Mouse (Mus musculus): ENCODE data around the gene Sarnp. TPM values are rescaled to one million over a fixed set of nuclear protein-coding genes. Genes with fewer than 3 reads are reported as not detected.

The Sarnp gene
- polyA plus RNA-seq, 1 experiment from 2014 or later, result 204 TPM

DNA sequence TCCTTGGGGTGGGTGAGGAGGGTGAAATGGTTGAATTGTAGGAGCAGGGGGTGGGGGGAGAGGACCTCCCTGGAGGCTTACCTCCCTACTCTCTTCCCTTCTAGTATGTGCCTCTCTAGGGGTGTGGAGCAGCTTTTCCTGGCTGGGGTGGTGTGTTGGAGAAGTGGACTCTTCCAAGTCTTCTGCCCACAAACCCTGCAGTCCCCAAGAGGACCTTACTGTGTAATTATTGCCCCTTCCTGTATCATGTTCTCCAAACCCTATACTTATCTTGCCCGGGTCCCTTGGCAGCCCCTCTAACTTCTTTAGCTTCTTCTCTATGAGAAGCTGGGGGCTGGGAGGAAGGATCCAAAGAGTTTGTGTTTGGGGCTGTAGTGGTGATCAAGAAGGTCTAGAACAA lies 79.7 kb downstream of the Sarnp start:
- peaks cover 20% of the 10 kb centered on the region for H3K4me1 ChIP-seq
- WGBS, result 75% methylated on average over 1 of the region's 1 CpGs
- H3K9me3 ChIP-seq (replicated peaks), result no peaks in the 10 kb centered on the region
- peaks cover 24% of the 10 kb centered on the region for H3K27me3 ChIP-seq
- H3K9ac ChIP-seq, result no peak overlapping the region
- H3K36me3 ChIP-seq, result no peaks in the 10 kb centered on the region
- no peak for ATAC-seq (ENCODE audit: low FRiP score)
- no peak overlapping the region for H3K4me2 ChIP-seq (replicated peaks)
- H3K27ac ChIP-seq, result no peak overlapping the region
- no peak overlapping the region for H3K4me3 ChIP-seq

DNA sequence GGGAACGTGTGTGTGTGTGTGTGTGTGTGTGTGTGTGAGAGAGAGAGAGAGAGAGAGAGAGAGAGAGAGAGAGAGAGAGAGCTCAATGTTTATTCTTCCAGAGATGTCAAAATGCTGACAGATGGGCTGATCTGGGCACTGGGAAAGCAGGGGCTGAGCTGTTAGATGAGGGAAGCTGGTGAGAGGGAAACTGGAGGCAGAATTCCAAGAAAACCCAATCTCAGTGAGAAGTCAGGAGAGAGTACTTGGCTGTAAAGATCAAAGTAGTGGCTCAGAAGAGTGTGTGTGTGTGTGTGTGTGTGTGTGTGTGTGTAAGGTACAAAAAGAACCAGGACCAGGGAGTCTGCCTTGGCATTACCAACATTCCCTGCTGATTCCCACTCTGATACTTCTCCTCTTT lies 80.4 kb downstream of the Sarnp start:
- 13% methylated on average over 1 of the region's 1 CpGs for whole genome bisulfite sequencing
- Histone ChIP-seq H3K36me3 (no peaks in the 10 kb centered on the region), H3K9me3 (replicated peaks) (no peaks in the 10 kb centered on the region), H3K27me3 (peaks cover 24% of the 10 kb centered on the region), H3K4me3 (no peak overlapping the region), H3K4me1 (peaks cover 17% of the 10 kb centered on the region), H3K9ac (no peak overlapping the region), H3K27ac (no peak overlapping the region), H3K4me2 (replicated peaks) (no peak overlapping the region)
- no peak for ATAC-seq (ENCODE audit: low FRiP score)

DNA sequence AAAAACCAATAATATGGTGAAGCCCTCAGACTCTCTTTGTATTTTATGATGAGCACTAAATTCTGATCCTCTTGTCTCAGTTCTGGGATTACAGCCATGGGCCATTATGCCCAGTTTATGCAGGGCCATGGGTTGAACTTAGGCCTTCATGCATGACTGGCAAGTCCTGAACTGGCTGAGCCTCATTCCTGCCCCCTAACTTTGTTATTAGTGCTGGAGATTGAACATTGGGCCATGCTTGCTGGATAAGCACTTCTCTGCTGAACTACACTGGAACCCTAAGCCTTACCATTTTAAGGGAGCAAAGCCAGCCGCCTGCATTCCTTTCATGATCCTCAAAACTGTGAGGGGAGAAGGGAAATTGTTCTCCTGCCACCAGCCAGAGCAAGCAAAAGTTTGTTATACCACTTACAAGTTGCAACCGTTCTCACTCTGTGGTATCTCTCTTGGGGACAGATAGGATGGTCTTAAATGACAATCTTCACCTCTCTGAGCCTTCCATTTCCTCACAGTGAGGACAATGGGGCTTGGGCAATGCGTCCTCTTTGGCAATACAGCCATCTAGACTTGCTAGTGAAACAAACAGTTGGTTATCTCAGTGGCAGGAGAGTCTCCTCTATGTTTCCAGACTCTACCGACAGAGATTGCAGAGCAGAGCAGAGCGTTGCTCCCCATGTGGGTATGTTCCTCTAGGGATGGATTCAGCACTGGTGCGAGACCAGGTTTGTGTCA lies 82.8 kb downstream of the Sarnp start:
- WGBS, result 85% methylated on average over 6 of the region's 6 CpGs
- Histone ChIP-seq H3K27ac (no peak overlapping the region), H3K4me2 (replicated peaks) (no peak overlapping the region), H3K9ac (no peak overlapping the region), H3K27me3 (peaks cover 21% of the 10 kb centered on the region), H3K9me3 (replicated peaks) (no peaks in the 10 kb centered on the region), H3K4me1 (peaks cover 11% of the 10 kb centered on the region), H3K4me3 (no peak overlapping the region), H3K36me3 (no peaks in the 10 kb centered on the region)
- no peak for ATAC-seq (ENCODE audit: low FRiP score)

DNA sequence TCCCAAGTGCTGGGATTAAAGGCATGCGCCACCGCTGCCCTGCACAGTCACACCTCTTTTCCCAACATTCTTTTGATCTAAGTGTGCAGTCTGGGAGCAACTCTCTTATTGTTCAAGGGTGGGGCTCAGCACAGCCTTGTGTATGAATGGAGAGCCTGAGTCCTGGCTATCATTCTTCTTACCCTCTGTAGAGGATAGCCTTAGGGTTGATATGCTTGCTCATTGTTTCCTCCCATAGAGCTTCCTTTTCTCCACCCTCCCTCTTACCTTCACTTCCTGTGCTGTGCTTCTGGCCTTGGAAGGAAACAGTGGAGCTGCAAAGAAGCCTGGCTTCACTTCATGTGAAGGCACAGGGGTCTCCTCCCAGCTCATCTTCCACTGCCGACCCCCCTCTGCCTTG lies 83.6 kb downstream of the Sarnp start, which contains the start of gene Cd63:
Gene Cd63, plus strand, starts transcription at position 292 of the 400 bp plus-strand sequence.
- Histone ChIP-seq H3K4me3 (no peak within 1 kb of the TSS), H3K27ac (no peak within 1 kb of the TSS), H3K36me3 (no peaks in the 10 kb centered on the region), H3K27me3 (peaks cover 19% of the 10 kb centered on the region), H3K9ac (no peak within 1 kb of the TSS), H3K9me3 (replicated peaks) (no peaks in the 10 kb centered on the region), H3K4me1 (peaks cover 10% of the 10 kb centered on the region), H3K4me2 (replicated peaks) (no peak within 1 kb of the TSS)
- ATAC-seq (ENCODE audit: low FRiP score), result no peak
- WGBS, result 82% methylated on average over 3 of the region's 3 CpGs

DNA sequence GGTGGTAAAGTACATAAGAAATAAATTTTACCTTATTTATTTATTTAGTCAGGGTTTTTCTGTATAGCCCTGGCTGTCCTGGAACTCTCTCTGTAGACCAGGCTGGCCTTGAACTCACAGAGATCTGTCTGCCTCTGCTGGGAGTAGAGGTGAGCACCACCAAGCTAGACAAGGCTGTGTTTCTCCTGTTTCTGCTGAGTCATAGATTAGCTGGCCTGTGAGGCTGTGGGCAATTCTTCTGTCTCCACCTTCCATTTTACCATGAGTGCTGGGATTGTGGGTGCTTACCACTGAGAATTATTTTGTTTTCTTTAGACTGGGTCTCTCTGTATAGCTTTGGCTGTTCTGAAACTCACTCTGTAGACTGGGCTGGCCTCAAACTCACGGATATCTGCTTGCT lies 84.3 kb downstream of the Sarnp start:
- Histone ChIP-seq H3K4me1 (peaks cover 4% of the 10 kb centered on the region; the same call in 1 of the 2 replicates), H3K27ac (no peak overlapping the region), H3K27me3 (peaks cover 12% of the 10 kb centered on the region), H3K4me3 (no peak overlapping the region), H3K9me3 (replicated peaks) (no peaks in the 10 kb centered on the region), H3K36me3 (no peaks in the 10 kb centered on the region), H3K4me2 (replicated peaks) (no peak overlapping the region), H3K9ac (no peak overlapping the region)
- 71% methylated on average over 1 of the region's 1 CpGs for whole genome bisulfite sequencing
- ATAC-seq (ENCODE audit: low FRiP score), result no peak

DNA sequence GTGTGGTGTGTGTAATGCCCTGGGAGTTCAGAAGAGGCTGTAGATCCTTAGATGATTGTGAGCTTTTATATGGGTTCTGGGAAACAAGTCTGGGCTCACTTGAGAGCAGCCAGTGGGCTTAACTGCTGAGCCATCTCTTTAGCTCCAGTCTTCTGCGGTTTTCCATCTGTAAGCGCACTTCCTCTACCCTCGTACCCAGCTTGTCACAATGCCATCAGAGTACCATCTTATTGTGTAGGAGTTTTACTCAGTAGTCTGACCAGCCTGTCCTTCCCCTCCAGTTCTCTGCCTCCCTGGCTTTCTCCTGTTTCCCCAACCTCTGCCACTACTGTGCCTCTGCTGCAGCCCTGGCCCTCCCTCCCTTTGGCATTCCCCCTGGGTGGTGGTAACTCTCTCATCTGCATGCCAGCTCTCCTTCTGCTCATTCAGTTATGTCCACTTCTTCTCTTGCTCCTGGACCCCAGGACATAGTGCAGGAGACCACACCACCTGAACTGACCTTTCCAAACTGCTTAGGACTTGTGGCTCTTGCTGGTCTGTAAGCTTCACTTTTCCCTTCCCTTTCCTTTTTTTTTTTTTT lies 85.4 kb downstream of the Sarnp start:
- no peak for ATAC-seq (ENCODE audit: low FRiP score)
- Histone ChIP-seq H3K4me1 (no peaks in the 10 kb centered on the region), H3K4me2 (replicated peaks) (no peak overlapping the region), H3K9ac (no peak overlapping the region), H3K4me3 (no peak overlapping the region), H3K27me3 (peaks cover 3% of the 10 kb centered on the region), H3K9me3 (replicated peaks) (no peaks in the 10 kb centered on the region), H3K27ac (no peak overlapping the region), H3K36me3 (no peaks in the 10 kb centered on the region)
- WGBS, result 82% methylated on average over 3 of the region's 3 CpGs

DNA sequence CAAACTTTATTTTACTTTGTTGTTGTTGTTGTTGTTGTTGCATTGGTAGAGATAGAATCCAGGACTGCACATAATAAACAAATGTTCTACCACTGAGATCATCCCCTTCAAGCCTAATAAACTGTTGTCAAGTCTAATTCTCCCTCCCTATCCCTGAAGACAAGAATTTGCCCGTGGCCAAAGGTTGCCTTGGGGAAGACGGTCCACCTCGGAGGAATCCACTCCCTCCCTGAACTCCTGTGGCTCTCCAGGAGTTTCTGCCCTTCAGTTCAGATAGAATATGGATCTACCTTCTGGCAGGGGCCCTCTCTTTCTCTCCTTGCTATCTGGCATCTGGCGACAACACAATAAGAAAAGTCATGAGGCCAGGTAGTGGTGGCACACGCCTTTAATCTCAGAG lies 87.7 kb downstream of the Sarnp start:
- H3K4me3 ChIP-seq, result no peak overlapping the region
- ATAC-seq (ENCODE audit: low FRiP score), result no peak
- no peaks in the 10 kb centered on the region for H3K9me3 ChIP-seq (replicated peaks)
- no peaks in the 10 kb centered on the region; the same call in 1 of the 2 replicates for H3K27me3 ChIP-seq
- 67% methylated on average over 5 of the region's 5 CpGs for WGBS
- H3K4me1 ChIP-seq, result peaks cover 7% of the 10 kb centered on the region; the same call in 1 of the 2 replicates
- no peak overlapping the region for H3K27ac ChIP-seq
- H3K36me3 ChIP-seq, result no peaks in the 10 kb centered on the region
- no peak overlapping the region for H3K4me2 ChIP-seq (replicated peaks)
- H3K9ac ChIP-seq, result no peak overlapping the region

DNA sequence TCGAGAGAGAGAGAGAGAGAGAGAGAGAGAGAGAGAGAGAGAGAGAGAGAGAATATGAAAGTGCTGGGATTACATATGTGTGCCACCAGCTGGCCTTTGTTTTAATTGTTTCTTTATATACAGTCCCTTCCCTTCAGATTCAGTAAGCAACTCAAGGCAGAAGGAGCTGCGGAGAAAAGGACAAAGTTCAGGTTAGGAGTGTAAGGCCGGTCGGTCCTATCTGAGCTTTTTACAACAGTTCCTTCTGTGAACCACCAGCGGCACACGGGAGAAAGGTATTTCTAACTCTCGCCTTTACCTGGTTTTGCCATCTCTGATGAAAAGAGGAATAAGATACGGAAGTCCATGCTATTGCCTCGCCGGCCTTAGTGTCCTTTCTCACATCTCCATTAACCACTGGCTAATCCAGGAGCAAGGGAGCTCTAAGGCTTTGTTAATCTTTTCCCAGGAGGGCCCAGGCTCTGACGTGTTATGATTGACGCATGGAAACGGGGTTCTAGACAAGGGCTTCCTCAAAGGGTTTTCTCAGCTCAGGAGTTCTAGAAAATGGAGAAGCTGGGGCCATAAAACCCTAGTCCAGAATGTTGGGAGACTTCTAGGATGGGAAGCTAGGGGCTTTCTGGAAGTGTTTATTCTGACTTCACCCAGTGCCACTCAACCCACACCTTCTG lies 91.8 kb downstream of the Sarnp start:
- Histone ChIP-seq H3K4me3 (peak overlapping the region; percentile 81), H3K4me2 (replicated peaks) (peak overlapping the region; percentile 85), H3K27me3 (peaks cover 3% of the 10 kb centered on the region; the same call in 1 of the 2 replicates), H3K27ac (peak overlapping the region; percentile 75), H3K9me3 (replicated peaks) (no peaks in the 10 kb centered on the region), H3K9ac (peak overlapping the region; percentile 87), H3K36me3 (0 out of 2 replicates have a peak, but pooled peaks cover under 1% of the 10 kb centered on the region), H3K4me1 (peaks cover 13% of the 10 kb centered on the region; the same call in 1 of the 2 replicates)
- no peak; the same call in 1 of the 2 replicates for ATAC-seq (ENCODE audit: low FRiP score)
- WGBS, result 58% methylated on average over 13 of the region's 13 CpGs

DNA sequence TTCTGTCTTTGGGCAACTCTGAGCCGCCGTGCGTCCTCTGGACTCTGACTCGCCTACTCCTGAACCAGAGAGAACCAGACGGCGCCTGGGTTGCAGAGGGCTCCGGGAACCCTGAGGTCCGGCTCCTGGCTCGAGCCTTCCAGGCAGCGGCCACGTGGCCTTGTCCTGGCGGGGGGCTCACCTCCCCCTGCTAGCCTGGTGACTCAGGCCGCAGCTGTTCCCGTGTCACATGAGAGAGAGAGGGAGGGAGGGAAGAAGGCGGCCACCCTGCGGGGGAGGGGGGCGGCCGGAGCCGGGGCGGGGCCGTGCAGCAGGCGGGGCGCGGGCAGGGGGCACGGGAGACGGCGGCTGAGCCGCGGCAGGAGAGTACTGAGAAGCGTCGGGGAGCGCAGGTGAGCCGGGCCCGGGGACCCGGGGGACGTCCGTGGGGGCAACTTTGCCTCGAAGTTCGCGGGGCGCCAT lies 92.5 kb downstream of the Sarnp start:
- peak overlapping the region; percentile 81 for H3K4me3 ChIP-seq
- WGBS, result 0% methylated on average over 34 of the region's 41 CpGs
- peaks cover 3% of the 10 kb centered on the region; the same call in 1 of the 2 replicates for H3K27me3 ChIP-seq
- peak overlapping the region; percentile 75 for H3K27ac ChIP-seq
- H3K9ac ChIP-seq, result peak overlapping the region; percentile 87
- H3K36me3 ChIP-seq, result 0 out of 2 replicates have a peak, but pooled peaks cover 7% of the 10 kb centered on the region
- H3K9me3 ChIP-seq (replicated peaks), result no peaks in the 10 kb centered on the region
- H3K4me1 ChIP-seq, result peaks cover 13% of the 10 kb centered on the region; the same call in 1 of the 2 replicates
- ATAC-seq (ENCODE audit: low FRiP score), result peak; percentile 75
- peak overlapping the region; percentile 85 for H3K4me2 ChIP-seq (replicated peaks)

DNA sequence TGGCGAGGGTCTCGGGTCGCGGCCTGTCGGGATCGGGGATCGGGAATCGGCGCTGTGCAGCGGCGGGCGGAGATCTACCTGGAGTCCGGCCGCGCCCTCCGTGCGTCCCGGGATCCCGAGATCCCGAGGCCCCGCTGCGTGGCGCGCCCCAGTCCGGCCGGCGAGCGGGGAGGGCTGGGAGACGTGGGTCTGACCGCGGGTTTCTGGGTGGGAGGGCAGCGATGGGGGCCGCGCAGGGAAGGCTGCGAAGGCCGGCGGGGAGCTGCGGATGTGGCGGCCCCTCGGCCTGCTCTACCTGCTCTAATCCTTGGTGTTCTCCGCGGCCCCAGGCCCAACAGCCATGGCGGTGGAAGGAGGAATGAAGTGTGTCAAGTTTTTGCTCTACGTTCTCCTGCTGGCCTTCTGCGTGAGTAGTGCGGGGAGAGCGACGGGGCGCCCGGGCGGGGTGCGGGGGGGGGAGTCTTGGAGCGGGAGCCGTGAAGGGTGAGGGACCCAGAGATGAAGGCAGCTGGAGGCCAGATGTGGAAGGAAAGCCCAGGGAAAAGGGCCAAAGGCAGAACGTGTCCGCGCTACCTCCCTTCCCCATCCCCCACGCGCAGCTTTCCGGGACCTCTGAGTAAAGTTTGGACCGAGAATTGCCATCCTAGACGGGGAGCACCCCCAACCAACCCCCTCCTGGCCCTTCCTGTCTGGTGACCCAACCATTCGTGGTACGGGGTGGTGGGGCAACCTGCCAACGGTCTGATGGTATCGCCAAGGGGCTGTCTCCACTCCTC lies 93.1 kb downstream of the Sarnp start:
- WGBS, result 3% methylated on average over 60 of the region's 66 CpGs
- Histone ChIP-seq H3K36me3 (0 out of 2 replicates have a peak, but pooled peaks cover 9% of the 10 kb centered on the region), H3K27me3 (peaks cover 3% of the 10 kb centered on the region; the same call in 1 of the 2 replicates), H3K9ac (peak overlapping the region; percentile 87), H3K27ac (peak overlapping the region; percentile 75), H3K4me3 (peak overlapping the region; percentile 81), H3K4me1 (peaks cover 13% of the 10 kb centered on the region; the same call in 1 of the 2 replicates), H3K4me2 (replicated peaks) (peak overlapping the region; percentile 85), H3K9me3 (replicated peaks) (no peaks in the 10 kb centered on the region)
- ATAC-seq (ENCODE audit: low FRiP score), result peak; percentile 17

DNA sequence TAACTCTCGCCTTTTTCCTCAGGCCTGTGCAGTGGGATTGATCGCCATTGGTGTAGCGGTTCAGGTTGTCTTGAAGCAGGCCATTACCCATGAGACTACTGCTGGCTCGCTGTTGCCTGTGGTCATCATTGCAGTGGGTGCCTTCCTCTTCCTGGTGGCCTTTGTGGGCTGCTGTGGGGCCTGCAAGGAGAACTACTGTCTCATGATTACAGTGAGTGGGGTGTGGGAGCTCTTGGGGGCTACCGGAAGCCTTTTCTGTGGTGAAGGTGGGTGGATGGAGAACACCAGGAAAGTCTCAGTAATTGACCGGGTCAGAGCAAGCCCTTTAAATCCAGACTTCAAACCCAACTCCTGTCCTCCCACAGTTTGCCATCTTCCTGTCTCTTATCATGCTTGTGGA lies 94.3 kb downstream of the Sarnp start:
- no peak for ATAC-seq (ENCODE audit: low FRiP score)
- H3K36me3 ChIP-seq, result 0 out of 2 replicates have a peak, but pooled peaks cover 13% of the 10 kb centered on the region
- H3K9ac ChIP-seq, result no peak overlapping the region
- H3K4me1 ChIP-seq, result peaks cover 13% of the 10 kb centered on the region; the same call in 1 of the 2 replicates
- no peak overlapping the region for H3K27ac ChIP-seq
- 93% methylated on average over 6 of the region's 6 CpGs for WGBS
- H3K27me3 ChIP-seq, result peaks cover 3% of the 10 kb centered on the region; the same call in 1 of the 2 replicates
- H3K4me3 ChIP-seq, result 0 out of 2 replicates have a peak overlapping the region, but pooled peaks have one; percentile 81
- peak overlapping the region; percentile 85 for H3K4me2 ChIP-seq (replicated peaks)
- H3K9me3 ChIP-seq (replicated peaks), result no peaks in the 10 kb centered on the region
